Mouse (Mus musculus) monocyte, adult 5-6 weeks (primary cell): ENCODE results near the gene Fam168b. TPM values are rescaled to one million over a fixed set of nuclear protein-coding genes. Genes with fewer than 3 reads are reported as not detected.
A peak's percentile ranks its signal among the peaks of the same experiment; 100 is the strongest.

Source experiments
- ATAC-seq: fragments of 153-309, 156-312 bp; replicated peaks from 2 replicates; pipeline ENCODE4 v1.8.0; 2017; ENCODE audit warnings: mild to moderate bottlenecking; ENCODE audit not compliant: low TSS enrichment, insufficient number of reproducible peaks, severe bottlenecking, poor library complexity, low FRiP score
- total RNA-seq: library from RNA; stranded (forward); fragments of 200-1000, 200-491, 200-594 nt; gene quantifications from 3 replicates; pipeline ENCODE4 v1.2.3, GENCODE M21; 2017

Fam168b gene
- total RNA-seq, 1 experiment from 2014 or later: 101 TPM

- ATAC-seq: no peak
Measured at GRCm38 (mm10) chr1:34823353-34823752, 19.5 kb downstream of the Fam168b start.

- ATAC-seq: no peak
Measured at GRCm38 (mm10) chr1:34822746-34823145, 20.1 kb downstream of the Fam168b start.

DNA sequence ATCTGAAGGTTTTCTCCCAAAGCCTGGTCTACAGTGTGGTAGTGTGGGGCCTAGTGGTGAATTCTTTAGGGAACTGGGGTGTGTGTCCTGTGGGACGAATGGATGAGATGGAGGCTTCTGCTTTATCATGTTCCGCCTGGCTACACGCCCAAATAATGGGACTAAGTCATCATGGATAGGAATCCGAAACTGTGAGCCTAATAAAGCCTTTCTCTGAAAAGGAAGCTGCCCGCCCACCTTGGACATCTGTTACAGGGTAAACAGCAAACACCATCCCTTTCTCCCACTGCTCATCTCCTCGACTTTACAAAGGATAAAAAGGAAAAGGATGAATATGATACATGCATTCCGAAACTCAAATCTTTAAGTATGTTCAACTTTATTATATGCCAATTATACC lies 20.9 kb downstream of the Fam168b start:
- ATAC-seq: no peak

- no peak for ATAC-seq
Measured at GRCm38 (mm10) chr1:34821411-34821810, 21.5 kb downstream of the Fam168b start.

GRCm38 (mm10) chr1:34819225-34819910 lies 23.5 kb downstream of the Fam168b start:
- ATAC-seq: no peak

- no peak for ATAC-seq
Measured at GRCm38 (mm10) chr1:34815843-34816242, 27.0 kb downstream of the Fam168b start.

DNA sequence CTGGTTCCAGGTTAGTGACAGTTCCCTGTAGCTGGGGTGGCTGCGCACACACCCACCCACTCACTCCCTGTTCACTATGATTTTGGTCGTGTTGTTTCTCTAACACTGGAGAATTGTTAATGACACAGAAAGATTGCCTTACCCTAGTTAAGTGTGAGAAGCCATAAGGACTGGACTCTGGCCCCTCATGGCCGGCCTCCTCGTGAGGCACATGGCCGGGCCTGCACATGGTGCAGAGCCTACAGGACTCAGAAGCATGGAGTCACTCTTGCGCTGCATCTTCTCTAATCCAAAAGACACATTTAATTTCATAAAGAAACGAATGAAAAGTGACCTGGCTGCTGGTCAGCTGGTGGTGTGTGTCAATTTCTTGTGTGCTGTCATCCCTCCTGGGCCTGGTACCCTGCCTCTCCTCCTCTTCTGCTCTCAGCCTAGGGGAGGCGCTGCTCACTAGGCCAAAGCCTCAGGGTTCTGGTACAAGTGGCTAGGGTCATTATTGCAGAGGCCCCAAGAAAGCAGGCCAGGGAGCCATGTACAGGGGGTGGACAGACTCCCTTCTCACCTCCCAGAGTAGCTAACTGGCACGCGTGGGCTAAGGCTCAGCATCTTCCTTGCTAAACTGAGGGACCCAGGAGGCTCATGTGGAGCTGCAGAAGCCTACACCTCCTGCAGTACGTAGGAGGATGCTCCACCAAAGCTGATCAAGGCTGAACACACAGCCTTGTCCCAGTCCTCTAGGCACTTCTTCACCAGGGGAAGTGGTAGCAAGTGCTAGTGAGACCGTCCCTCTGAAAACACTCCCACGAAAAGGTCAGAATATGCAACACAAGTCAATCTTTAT lies 30.2 kb downstream of the Fam168b start:
- no peak for ATAC-seq

DNA sequence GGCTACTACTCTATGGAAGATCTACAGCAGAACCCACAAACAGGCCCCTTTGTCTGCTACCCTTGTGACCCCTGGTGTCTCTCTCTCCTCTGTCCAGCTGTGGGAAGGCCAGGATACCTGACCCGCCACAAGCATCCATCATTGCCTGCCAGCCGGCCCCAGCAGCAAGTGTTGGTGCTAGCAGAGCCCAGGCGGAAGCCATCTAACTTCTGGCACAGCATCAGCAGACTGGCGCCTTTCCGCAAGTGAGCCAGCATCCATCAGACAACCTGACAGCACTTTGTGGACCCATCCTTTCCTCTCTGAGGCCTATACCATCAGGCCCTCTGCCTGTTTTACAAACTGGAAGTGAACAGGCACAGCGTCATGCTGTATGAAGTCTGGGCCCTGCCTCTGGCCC lies 31.3 kb downstream of the Fam168b start:
- ATAC-seq: no peak

GRCm38 (mm10) chr1:34811035-34811434 lies 31.8 kb downstream of the Fam168b start:
- ATAC-seq: no peak

- ATAC-seq: no peak
Measured at GRCm38 (mm10) chr1:34810293-34810692, 32.6 kb downstream of the Fam168b start.

- no peak for ATAC-seq
Measured at GRCm38 (mm10) chr1:34808445-34808844, 34.4 kb downstream of the Fam168b start.

DNA sequence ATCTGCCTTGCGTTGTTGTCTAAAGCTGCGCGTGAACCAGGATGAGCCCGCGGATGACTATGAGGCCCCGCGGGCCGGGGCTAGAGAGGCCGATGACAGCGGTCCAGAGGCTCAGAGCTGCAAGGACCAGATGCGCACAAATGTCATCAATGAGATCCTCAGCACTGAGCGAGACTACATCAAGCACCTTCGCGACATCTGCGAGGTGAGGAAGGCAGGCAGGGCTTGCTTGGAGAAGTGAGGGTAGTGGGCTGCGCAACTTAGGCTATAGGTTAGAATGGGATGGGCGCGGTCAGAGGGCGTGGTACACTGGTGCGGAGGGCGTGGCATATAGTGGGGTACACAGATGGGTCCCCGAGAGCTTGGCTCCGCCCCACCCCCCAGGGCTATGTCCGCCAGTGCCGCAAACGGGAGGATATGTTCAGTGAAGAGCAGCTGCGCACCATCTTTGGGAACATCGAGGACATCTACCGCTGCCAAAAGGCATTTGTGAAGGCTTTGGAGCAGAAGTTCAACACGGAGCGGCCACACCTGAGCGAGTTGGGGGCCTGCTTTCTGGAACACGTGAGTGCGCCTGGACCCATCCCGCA lies 36.8 kb downstream of the Fam168b start:
- ATAC-seq: no peak

DNA sequence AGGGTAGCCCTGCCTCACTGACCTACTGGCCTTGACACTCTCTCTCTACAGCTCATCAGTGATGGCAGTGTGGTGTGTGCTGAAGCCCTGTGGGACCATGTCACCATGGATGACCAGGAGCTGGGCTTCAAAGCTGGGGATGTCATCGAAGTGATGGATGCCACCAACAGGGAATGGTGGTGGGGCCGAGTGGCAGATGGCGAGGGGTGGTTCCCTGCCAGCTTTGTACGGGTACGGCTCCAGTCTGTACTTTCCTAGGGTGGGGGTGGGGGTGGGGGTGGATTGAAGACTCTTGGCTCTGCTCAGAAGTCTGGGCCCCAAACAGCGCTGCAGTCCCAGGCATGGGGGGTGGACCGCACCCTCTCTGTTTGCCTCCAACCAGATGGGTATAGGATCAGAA lies 38.0 kb downstream of the Fam168b start:
- no peak for ATAC-seq

DNA sequence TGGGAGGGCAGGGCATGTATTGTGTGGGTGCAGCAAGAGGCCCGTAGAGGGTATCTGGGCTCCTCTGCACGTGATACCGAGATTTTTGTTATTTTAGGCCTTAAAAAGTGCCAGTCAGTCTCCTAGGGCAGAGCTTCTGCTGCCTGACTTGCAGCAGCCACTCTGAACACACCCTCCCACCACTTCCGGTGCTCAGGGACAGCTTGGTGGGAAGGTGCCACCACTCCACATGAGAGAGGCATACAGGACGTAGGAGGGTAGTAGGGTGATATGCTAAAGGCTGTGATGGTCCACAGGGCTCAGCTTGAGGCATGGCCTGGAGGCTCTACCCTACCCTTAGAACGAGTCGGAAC lies 40.6 kb downstream of the Fam168b start:
- ATAC-seq: 0 out of 2 replicates have a peak, but pooled peaks have one; percentile 20

GRCm38 (mm10) chr1:34801616-34802289 lies 41.1 kb downstream of the Fam168b start:
- peak; percentile 64; the same call in 1 of the 2 replicates for ATAC-seq

- no peak for ATAC-seq
Measured at GRCm38 (mm10) chr1:34799140-34799539, 43.7 kb downstream of the Fam168b start.

DNA sequence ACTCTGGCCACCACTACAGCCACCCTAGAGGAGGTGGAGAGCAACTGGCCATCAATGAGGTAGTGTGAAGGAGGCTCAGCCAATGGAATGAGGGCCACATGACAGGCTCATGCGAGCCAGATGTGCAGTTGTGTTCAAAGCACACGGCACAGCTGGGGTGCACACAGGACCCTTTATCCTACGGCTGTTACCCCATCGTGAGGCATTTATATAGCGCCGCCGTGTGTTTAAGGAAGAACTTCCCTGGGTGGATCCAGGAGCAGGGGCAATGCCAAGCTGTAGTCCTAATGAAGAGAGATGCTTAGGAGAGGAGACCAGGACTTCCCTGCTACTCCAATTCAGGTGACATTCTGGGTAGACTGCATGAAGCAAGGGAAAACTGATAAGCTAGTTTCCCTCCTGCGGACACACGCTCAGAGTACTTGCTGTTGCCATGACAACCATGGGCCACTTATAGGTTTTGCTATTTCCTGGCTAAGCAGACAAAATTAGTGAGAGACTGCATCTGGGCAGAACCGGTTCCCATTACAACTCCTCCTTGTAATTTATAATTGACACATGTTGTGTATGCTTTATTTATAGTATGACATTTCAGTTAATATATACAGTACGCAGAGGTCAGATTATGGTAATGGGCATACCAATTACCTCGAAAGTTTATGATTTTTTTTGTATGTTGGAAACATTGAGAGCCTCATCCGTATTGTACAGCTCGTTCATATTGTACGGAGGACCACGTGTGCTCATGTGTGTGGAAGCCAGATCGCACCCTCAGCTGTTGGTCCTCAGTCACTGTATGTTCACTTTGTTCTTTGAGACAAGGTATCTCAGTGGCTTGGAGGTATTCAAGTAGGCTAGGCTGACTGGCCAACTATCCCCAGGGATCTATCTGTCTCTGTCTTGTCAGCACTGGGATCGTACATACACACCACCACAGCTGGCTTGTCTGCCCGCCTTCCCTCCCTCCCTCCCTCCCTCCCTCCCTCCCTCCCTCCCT lies 49.3 kb downstream of the Fam168b start:
- ATAC-seq: no peak

DNA sequence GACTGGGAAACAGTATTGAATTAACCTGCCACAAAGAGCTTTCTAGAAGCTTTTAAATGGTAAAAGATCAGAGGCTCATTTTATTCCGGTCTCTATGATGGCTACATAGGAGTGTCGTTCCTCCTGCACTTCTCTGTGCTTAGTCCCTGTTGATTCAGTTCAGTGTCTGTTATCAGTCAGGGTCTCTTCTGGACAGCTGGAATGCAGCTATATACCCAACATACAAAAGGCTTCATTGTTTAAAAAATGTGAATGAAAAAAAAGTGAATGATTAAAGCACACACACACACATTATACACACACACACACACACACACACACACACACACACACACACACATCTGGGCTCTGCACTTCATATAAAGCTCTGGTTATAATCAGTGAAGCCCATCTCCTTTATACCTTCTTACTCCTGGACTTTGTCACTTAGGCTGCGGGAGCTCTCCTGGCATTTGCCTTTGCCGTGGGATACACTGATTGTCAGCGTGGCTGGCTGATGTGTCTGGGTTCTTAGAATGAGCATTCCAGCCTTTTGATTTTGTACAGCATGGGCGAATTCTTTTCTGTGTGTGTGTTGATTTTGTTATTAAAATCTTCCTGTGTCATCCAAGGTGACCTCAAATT lies 59.2 kb downstream of the Fam168b start:
- ATAC-seq: no peak
